Mouse (Mus musculus) bone marrow macrophage, adult 2 months (primary cell): Measurements from ENCODE around the gene B3galt4. TPM values are rescaled to one million over a fixed set of nuclear protein-coding genes. Genes with fewer than 3 reads are reported as not detected.

Experiments
- H3K27ac ChIP-seq: 2 replicates; pipeline ENCODE4 v1.5.1; 2012; ENCODE audit warnings: low read depth, low read length; ENCODE audit not compliant: insufficient read depth
- H3K4me1 ChIP-seq: 2 replicates; pipeline ENCODE4 v1.6.1; 2012; ENCODE audit warnings: low read length; ENCODE audit not compliant: control insufficient read depth, insufficient read depth
- H3K4me3 ChIP-seq: 2 replicates; pipeline ENCODE4 v1.5.1; 2012; ENCODE audit warnings: mild to moderate bottlenecking, low read length, moderate library complexity; ENCODE audit not compliant: insufficient read depth
- CTCF ChIP-seq: IDR thresholded peaks from 2 replicates; pipeline ENCODE4 v1.5.1; 2012; ENCODE audit warnings: low read depth, mild to moderate bottlenecking, low read length, moderate library complexity
- POLR2A ChIP-seq: IDR thresholded peaks from 2 replicates; pipeline ENCODE4 v1.6.1; 2012; ENCODE audit warnings: mild to moderate bottlenecking, low read depth, low read length, borderline replicate concordance
- polyA plus RNA-seq: library from polyadenylated mRNA; stranded (reverse); fragments of >200 nt; gene quantifications from 2 replicates; pipeline ENCODE4 v1.2.4, GENCODE M21; 2012; ENCODE audit not compliant: missing spikeins, insufficient read depth, insufficient read length

B3galt4 gene
- polyA plus RNA-seq, 1 experiment, result 8.7 TPM

DNA sequence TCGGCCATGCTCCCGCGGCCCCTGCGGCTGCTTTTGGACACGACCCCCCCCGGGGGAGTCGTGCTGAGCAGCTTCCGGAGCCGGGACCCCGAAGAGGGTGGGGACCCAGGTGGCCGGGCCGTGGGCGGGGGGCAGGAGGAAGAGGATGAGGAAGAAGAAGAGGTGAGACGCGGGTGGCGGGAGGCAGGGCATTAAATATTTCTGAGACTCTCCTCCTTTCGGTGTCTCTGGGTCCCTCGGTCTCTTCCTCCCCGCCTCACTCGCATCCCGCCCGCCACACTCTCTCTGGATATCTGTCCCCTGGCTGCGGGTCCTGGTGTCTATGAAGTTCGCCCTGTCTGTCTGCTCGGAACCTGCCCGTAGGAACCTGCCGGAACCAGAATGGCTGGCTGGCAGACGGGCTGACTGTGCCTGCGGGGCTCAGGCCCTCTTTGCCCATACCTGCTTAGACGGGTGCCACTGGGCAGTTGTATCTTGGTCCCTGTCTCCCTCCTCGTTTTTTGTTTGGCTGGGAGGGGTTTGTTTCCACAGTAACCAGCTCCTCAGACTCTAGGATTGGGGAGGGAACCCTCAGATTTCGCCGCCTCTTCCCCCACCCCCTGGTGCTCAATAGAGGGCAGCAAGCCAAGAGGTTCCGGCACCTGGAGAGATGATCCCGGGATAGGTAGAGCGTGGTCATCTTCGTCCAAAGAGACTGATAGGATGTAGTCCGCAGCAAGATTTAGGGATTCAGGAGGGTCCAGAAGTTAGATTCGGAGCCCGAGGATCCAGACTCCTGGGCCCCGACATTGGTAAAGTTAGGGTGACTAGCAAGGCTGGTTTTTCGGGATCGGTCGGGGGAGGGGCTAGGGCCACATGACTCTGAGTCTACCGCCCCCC is 20.8 kb downstream of the B3galt4 start:
- no peak for TF ChIP-seq POLR2A
- TF ChIP-seq CTCF, result no peak
- Histone ChIP-seq H3K4me1 (peaks cover 6% of the 10 kb centered on the region), H3K27ac (peak overlapping the region; percentile 100), H3K4me3 (peak overlapping the region; percentile 96)

- H3K4me1 ChIP-seq, result peaks cover 6% of the 10 kb centered on the region
- H3K4me3 ChIP-seq, result peak within 1 kb of the TSS; percentile 96
- H3K27ac ChIP-seq, result peak within 1 kb of the TSS; percentile 100
- TF ChIP-seq POLR2A (no peak), CTCF (no peak)
Measured at GRCm38 (mm10) chr17:33929371-33930279, 21.7 kb downstream of the B3galt4 start, which contains the start of gene Rgl2. Rgl2 (plus strand) TSS chr17:33929543.

DNA sequence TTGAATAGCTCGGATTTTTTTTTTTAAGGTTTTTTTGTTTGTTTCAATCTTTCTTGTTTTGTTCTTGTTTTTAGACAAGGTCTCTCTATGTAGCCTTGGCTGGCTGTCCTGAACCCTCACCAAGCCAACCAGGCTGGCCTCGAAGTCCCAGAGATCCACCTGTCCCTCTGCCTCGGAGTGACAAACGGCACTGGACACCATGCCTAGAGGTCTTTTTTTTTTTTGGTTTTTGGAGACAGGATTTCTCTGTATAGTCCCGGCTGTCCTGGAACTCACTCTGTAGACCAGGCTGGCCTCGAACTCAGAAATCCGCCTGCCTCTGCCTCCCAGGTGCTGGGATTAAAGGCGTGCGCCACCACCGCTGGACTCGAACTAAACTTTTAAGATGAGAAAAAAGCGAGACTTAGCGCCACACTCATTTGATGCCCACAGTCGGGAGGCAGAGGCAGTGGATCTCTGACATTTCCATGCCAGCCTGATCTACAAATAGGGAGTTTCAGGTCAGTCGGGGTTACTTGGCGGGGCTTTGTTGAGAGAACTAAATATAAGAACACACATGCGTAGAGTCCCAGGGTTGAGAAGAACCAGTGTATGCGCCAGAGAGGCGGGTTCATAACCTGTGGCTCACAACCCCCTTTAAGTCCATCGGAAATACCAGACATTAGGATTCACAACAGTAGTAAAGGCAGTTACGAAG is 22.9 kb downstream of the B3galt4 start:
- no peak overlapping the region for H3K27ac ChIP-seq
- peaks cover 6% of the 10 kb centered on the region for H3K4me1 ChIP-seq
- peak overlapping the region; percentile 96 for H3K4me3 ChIP-seq
- no peak for TF ChIP-seq POLR2A
- TF ChIP-seq CTCF, result no peak

DNA sequence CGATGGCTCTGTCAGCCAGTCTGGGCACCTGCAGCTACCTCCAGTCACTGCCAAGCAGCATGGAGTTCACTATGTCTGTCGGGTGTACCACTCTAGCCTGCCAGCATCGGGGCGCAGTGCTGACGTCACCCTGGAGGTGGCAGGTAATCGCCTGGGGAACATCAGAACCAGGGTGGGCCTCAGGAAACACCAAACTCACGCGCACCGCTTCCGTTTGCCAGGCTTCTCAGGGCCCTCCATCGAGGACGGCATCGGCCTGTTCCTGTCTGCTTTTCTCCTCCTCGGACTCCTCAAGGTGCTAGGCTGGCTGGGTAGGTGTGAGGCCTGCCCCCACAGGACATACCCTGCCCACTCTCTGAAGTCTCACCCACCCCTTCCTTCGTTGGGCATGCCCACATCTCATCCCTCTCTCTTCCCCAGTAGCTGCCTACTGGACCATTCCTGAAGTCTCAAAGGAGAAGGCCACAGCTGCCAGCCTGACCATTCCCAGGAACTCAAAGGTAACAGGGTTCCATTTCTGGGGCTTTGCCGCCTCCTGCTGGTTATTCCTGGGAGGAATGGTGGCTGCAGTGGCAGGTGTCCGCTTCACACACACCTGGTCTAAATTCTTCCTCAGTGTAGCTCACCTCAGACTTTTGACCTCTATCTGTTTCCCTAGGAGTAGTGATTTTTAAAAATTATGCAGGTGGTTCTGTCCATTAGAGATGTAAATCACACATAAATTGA is 24.9 kb downstream of the B3galt4 start:
- no peak overlapping the region for H3K4me3 ChIP-seq
- TF ChIP-seq POLR2A (no peak), CTCF (no peak)
- H3K4me1 ChIP-seq, result no peaks in the 10 kb centered on the region
- H3K27ac ChIP-seq, result no peak overlapping the region

DNA sequence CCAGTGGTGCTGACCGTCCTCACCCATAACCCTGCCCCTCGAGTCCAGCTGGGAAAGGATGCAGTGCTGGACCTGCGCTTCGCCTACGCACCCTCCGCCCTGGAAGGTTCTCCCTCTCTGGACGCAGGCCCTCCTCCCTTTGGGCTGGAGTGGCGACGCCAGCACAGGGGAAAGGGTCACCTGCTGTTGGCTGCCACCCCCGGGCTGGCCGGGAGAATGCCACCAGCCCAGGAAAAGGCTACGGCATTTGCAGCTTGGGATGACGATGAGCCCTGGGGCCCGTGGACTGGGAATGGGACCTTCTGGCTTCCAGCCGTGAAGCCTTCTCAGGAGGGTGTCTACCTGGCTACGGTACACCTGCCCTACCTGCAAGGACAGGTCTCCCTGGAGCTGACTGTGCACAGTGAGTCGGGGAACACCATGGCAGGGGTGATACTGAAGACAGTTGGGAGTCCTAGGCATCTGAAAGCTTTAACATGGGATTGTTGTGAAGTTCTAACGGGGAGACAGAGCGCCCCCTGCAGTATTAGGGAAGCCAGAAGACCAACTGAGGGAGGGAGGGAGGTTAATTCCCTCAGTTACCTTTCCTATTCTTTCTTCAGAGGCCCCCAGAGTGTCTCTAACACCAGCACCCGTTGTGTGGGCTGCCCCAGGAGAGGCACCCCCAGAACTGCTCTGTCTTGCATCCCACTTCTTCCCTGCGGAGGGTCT is 25.7 kb downstream of the B3galt4 start:
- Histone ChIP-seq H3K4me1 (no peaks in the 10 kb centered on the region), H3K4me3 (no peak overlapping the region), H3K27ac (no peak overlapping the region)
- no peak for TF ChIP-seq CTCF
- TF ChIP-seq POLR2A, result no peak

DNA sequence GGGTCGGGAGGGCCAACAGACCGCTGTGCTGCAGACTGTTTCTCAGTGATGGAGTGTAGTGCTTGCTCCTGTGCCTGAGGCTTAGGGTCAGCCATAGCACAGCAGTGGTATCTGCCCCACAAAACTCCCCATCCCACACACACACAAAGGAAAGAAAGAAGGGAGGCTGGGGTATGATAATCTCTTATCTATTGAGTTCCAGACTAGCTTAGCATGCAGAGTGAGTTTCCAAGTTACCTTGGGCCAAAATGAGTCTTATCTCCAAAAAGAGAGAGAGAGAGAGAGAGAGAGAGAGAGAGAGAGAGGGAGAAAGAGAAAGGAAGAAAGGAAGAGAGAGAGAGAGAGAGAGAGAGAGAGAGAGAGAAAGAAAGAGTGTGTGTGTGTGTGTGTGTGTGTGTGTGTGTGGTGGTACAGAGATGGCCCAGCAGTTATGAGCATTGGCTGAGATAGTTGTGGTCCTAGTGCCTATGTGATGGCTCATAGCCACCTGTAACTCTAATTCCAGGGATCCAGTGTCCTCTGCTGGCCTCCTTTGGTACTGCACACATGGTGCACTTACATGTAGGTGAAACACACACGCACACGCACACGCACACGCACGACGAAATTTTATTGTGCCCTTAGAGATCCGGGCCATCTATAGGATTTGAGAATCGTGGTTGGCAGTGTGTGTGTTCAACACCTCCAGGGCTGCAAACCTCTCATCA is 26.6 kb downstream of the B3galt4 start:
- no peak overlapping the region for H3K27ac ChIP-seq

DNA sequence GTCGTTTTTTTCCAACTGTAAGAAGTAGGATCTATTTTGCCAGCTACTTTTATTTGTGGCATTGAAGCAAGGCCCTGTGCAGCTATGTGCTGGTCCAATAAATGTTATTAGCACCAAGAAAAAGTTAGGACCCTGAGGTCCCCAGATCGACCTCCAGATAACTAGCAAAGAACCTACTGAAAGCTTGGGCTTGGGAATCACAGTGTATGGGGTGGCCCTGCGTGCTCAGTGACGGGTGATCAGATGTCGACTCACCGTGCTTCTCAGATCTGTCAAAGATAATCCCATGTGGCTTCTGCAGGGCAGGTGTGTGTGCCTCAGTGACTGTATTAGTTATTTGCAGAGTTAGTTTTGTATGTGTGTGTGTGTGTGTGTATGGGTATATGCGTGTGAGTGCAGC is 29.9 kb downstream of the B3galt4 start:
- Histone ChIP-seq H3K4me3 (no peak overlapping the region), H3K27ac (no peak overlapping the region), H3K4me1 (peaks cover 5% of the 10 kb centered on the region)
- TF ChIP-seq CTCF (no peak), POLR2A (no peak)

More for the DNA sequence above, 26.6 kb downstream of the B3galt4 start:
- no peaks in the 10 kb centered on the region for H3K4me1 ChIP-seq
- H3K4me3 ChIP-seq, result no peak overlapping the region
- TF ChIP-seq CTCF (no peak), POLR2A (no peak)

DNA sequence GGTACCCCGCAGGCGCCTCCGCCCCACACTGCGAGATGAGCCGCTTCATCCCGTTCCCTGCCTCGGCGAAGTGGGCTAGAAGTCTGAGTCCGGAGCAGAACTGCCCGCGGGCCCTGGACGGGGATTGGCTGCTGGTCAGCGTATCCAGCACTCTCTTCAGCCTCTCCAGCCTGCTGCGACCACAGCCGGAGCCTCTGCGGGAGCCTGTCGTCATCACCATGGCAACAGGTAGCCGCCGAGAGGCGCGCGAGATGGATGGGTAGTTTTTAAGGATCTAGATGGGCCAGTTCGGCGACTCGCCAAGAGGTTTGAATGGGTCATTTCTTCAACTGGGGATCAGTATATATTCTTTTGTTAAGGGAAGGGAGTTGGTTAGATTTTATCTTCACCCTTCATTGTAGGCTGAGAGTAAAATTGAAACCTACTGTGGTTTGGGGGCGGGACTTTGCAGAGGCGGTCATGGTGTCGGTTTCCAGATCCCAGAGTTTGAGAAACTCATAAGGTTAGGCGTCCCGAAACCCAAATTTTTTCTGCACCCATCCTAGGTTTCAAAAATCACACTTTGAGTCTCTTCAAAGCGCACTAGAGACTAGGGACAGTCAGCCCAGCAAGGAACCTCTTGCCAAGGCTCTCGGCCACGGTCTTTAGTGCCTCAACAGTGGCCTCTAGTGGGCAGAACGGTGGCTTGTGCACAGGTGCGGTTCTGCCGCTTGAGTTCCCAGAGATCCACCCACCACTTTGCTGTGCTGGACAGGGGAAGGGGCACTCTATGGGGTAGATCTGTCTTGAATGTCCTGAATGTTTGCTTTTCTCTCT is 30.8 kb downstream of the B3galt4 start:
- no peak for TF ChIP-seq POLR2A
- TF ChIP-seq CTCF, result peak; percentile 76; the same call in 1 of the 2 replicates
- Histone ChIP-seq H3K27ac (peak overlapping the region; percentile 70), H3K4me1 (peaks cover 5% of the 10 kb centered on the region), H3K4me3 (peak overlapping the region; percentile 77)
